Mouse (Mus musculus): ENCODE data around the gene Clpb.
A peak's percentile ranks its signal among the peaks of the same experiment; 100 is the strongest.

Gene Clpb

GRCm38 (mm10) chr7:101673497-101673896 lies 10.1 kb downstream of the Clpb start:
- DNase-seq (ENCODE audit: low spot score in 2 of 2) = no peak

GRCm38 (mm10) chr7:101676033-101676761 lies 12.8 kb downstream of the Clpb start:
- DNase-seq (ENCODE audit: low spot score in 2 of 2) = no peak

DNA sequence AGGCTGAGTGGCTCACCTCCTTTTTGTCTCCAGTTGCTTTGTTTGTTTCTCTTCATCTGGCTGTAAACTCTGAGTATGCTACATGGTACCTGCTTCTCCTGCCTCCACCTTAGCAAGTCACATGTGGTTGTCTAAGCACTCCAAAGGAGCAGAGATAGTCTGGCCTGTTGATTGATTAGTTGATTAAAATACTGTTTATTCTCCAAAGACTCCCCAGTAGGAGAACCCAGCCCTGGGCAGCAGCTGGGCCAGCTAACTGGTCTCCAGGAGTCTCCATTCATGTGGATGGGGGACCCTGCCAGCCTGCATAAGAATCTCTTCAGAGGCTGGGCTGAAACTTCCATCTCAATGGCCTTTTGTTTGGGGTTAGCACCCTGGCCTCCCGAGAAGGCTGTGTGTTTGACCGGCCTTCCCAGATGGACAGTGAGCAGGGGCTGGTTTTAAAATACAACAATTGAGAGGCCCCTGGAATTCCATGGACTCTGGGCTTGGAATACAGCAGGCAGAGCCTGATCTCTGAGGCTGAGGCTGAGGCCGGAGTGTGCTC lies 13.4 kb downstream of the Clpb start:
- no peak for DNase-seq (ENCODE audit: low spot score in 2 of 2)

DNA sequence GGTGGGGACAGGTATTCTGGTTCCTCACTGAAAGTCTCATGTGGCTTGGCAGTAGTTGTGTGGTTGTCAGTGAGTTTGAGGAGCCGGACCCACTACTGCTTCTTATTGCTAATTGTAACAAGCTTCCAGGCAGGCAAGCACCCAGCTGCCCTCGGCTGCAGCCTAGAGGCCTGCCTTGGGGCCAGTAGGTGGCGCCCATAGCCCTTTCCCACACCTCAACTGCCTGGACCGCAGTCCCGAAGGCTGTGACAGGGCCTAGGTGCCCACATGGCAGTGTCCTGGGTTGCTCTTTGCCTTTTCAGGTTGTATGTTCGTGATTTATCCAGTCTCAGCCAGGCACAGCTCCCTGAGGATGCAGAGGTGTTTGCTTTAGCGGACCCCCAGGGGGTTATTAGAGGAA lies 16.2 kb downstream of the Clpb start:
- peak; percentile 60 to 82 for DNase-seq (ENCODE audit: low spot score in 2 of 2)

- DNase-seq (ENCODE audit: low spot score in 2 of 2) = no peak
These were observed 17.5 kb downstream of the Clpb start for GRCm38 (mm10) chr7:101680961-101681360.

DNA sequence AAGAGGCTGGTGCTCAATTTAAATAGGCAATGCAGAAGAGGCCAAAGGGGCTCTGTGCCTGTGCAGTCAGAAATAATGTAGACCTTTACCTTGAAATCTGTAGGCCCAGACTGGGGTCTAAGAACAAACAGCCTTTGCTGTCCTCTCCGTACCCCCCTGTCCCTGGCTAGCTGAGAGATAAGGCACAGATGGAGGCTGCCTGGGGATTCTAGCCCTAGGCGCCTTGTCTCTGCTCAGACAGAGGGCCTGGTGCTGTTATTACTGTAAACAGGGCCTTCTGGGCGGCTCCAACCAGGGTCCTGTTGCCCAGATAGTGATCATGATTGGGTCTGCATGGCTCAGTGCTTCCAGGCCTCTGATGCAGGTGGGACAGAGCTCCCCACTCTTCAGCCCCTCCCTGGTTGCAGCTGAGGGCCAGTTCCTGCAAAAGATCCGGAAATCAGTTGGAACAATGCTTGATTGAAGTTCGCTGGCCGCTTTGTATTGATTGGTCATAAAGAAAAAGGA lies 18.2 kb downstream of the Clpb start:
- no peak for DNase-seq (ENCODE audit: low spot score in 2 of 2)

DNA sequence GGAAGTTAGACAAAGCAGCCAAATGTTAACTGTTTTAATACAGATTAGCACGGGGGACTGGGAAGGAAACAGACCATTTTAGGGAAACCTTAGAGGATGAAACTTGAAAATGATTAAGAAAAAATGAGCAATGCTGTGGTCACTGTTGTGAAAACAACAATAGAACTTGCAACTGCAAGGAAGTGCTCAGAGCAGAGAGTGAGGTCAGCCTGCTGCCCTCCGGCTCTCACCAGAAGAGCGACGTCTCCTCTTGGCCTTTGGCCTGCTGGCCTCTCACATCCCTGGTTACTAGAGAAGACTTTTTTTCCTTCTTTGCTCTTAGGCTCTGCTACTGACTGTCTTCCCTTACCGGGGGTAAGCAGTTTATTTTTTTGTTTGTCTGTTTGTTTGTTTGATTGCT lies 19.5 kb downstream of the Clpb start:
- DNase-seq (ENCODE audit: low spot score in 2 of 2) = no peak

DNA sequence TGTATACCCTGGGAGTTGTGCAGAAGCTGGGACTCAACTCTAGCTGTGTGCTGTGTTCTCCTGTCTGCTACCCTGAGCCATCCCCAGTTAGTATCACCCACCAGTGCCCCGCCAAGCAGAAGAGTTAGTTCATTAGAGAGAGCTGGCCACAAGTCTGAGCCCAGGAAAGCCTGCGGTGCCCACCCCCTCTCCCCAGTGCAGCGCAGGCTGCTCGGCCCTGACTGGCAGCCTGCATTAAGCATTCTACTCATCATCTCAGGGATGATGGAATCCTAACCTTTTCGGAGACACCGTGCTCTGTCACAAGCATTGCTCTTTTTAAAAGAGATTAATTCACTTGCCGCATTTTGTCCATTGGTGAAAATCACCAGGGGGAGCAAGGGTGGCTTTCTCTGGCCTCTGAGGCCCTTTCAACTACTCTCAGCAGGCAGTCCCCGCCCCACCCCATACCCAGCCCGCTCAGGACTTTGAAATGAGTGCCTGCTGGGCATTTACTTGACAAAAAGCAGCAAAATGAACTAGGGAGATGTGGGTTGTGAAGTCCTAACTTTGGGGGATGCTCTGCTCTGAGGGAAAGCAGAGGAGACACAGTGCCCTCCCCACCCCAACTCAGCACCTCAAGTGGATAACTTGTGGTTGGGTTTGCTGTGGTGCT lies 20.7 kb downstream of the Clpb start:
- DNase-seq (ENCODE audit: low spot score in 2 of 2) = no peak

DNA sequence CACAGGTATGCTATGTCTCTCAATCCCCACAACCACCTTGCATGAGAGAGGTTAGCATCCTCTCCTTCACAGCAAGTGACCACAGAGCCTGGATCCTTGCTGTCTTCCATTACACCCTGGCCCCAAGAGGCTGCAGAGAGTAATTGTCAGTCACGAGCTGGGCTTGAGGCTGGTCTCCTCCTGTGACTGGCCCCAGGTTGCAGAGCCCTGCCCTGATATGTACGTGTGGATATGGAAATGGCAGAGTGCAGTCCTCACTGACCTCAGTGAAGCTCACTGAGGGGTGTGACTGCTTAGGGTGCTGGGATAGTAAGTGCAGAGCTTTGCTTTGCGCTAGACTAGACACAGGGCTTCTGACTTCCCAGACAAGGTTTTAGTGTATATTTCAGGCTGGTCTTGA lies 21.2 kb downstream of the Clpb start:
- DNase-seq (ENCODE audit: low spot score in 2 of 2) = no peak

DNA sequence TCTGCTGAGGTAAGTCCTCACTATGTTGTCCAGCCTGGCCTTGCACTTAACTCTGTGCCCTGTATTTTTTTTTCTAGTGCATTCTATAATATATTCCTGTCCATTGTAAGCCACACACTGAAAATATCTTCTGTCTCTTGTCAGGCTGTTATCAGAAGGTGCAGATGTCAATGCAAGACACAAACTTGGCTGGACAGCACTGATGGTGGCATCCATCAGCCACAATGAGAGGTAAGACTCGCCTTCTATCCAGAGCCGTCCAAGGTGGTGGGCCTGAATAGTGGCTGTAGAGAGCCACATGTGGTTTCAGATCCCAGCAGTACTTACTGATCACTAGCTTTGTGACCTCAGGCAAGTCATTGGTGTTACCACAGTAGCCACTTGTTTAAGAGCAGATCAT lies 23.7 kb downstream of the Clpb start:
- no peak for DNase-seq (ENCODE audit: low spot score in 2 of 2)

DNA sequence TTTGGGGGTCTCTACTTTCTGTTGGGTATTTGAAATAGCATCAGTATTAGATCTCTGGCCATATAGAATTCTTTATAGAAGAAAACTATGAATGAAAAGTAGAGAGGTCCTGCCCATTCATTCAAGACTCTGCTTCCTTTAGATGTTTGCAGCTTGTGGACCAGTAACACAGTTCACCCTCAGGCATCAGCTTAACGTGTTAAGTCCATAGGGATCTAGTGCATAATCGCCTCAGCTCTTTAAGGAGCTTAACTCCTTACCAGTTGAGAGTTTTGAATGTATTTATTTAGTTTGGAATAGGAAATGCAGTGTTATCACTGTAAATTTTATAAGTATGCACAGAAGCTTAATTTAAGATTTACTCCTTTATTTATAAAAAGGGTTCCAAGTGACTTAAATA lies 27.0 kb downstream of the Clpb start:
- DNase-seq (ENCODE audit: low spot score in 2 of 2) = no peak

DNA sequence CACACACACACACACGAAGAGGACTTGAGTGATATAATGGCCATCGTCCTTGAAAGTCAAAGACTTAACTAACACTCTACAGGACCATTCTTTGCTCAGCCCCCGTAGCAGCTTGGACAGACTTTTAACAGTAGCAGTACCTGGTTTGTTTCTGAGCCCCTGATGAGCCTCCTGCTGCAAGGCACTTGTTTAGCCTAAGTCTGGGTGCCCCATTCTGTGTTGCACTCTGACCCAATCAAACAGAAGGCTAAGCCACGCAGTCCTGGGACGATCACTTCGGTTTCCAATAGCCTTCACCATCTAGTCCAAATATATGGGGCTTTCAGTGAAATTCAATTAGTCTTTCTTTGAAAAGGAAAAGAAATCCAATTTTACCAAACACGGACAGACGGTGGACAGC lies 28.4 kb downstream of the Clpb start:
- no peak for DNase-seq (ENCODE audit: low spot score in 2 of 2)

DNA sequence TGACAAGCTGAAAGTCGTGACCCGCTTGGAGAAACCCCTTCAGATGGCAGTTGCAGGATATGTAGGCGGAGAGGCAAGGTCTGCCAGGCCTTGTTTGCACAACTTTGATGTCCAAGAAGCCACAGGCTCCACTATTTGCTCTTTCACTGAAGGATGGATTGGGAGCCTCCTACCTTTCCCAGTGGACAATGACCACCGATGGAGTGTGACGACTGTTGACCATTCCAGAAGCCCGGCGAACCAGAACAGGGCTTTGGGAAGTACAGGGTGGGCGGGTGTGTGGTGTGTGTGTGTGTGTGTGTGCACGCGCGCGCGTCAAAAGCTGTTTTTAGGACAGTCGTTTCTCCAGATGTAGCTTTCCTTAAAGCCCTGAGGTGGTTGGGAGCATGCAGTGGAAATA lies 29.0 kb downstream of the Clpb start:
- DNase-seq (ENCODE audit: low spot score in 2 of 2) = no peak

GRCm38 (mm10) chr7:101695483-101695882 lies 32.0 kb downstream of the Clpb start:
- DNase-seq (ENCODE audit: low spot score in 2 of 2) = no peak

GRCm38 (mm10) chr7:101696931-101697723 lies 33.7 kb downstream of the Clpb start:
- peak in 1 of 2 experiments; percentile 61 for DNase-seq (ENCODE audit: low spot score in 2 of 2)

- DNase-seq (ENCODE audit: low spot score in 2 of 2) = no peak
These were observed 36.9 kb downstream of the Clpb start for GRCm38 (mm10) chr7:101700296-101700695.

DNA sequence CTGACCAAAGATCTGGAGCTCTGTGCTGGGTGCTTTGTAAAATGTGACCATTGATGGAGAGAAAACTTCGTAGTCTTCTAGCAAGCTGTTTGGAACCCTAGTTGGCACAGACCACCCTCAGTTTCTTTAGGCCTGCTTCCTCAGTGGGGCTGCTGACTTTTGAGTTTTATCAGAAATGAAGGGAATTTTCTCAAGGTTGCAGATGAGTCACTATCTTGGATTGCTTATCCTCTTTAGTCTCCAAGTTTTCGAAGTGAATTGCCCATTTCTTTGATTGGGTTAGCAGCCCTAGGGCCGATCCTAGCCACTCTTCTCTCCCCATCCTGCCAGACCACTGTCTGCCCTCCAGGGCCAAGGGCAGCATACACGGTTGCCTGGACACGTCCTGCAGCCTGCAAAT lies 39.3 kb downstream of the Clpb start:
- DNase-seq (ENCODE audit: low spot score in 2 of 2) = no peak

- no peak for DNase-seq (ENCODE audit: low spot score in 2 of 2)
These were observed 46.2 kb downstream of the Clpb start for GRCm38 (mm10) chr7:101709586-101709985.

GRCm38 (mm10) chr7:101710236-101710635 lies 46.8 kb downstream of the Clpb start:
- DNase-seq (ENCODE audit: low spot score in 2 of 2) = no peak

DNA sequence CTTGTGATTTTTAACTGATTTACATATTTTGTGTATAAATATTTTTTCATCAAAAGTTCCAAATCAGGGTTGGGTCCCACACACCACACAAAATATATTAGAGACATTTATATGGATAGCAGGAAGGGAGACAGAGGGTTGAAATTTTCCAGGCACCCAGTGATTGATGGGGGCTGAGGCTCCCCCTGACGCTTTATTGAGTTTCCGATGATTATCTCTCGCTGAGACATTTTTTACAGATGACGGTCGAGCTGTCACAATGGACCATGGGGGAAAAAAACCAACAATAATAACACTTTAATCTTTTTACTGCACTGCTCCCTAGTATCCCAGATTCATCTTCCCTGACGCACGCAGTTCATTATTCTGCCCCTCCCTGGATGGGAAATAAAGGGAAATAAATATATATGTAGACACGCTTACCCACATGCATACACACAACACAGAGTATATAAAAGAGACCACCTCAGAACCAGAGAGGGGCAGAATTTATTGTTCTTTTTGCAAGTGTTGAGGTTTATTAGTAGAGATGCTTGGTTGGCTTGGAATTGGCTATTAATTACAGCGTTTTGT lies 50.5 kb downstream of the Clpb start:
- no peak for DNase-seq (ENCODE audit: low spot score in 2 of 2)

- no peak for DNase-seq (ENCODE audit: low spot score in 2 of 2)
These were observed 51.7 kb downstream of the Clpb start for GRCm38 (mm10) chr7:101715041-101715551.

GRCm38 (mm10) chr7:101720356-101720755 lies 56.9 kb downstream of the Clpb start:
- no peak for DNase-seq (ENCODE audit: low spot score in 2 of 2)
